Mouse (Mus musculus): ENCODE results near the gene Ltbp4. TPM values are rescaled to one million over a fixed set of nuclear protein-coding genes. Genes with fewer than 3 reads are reported as not detected.

Ltbp4 gene
- polyA plus RNA-seq (2012; rRNA removed; ENCODE audit: low replicate concordance): 133 and 135 TPM in 2 replicates

DNA sequence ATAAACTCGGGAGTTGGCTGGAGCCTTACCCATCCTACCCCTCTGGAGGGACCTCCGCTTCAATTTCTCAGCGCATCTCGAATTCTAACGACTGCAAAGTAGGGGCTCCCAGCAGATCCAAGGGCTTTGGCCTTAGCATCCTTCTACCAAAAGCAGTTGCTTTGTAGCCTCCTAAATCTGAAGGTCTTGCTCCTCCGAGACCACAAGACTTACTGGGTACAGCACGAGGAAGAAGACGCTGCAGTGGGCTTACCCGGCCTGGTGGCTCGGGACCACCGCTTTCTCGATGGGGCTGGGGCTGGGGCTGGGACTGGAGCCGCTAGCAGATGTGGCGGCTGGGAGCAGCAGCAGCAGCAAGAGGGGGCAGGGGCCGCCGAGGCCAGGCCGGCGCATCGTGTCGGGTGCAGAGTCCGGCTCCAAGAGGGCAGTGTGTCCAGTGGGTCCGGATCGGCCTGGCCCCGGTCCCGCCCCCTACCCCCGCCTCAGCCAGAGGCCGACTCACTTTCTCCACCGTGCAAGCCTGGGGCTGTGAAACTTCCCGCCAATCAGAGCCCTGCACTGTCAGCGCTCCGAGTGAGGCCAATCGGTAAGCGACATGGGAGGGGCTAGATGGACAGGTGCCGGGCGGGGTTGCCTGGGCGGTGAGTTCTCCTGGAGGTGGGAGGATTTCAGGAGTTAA is at the start of gene Ltbp4:
Ltbp4 (minus strand) TSS at position 518 of the 679 bp plus-strand sequence.

GRCm38 (mm10) chr7:27356861-27357594 is 19.5 kb upstream of the Ltbp4 start, which contains the start of gene Gm20479:
Gm20479 (minus strand) TSS chr7:27357419.

DNA sequence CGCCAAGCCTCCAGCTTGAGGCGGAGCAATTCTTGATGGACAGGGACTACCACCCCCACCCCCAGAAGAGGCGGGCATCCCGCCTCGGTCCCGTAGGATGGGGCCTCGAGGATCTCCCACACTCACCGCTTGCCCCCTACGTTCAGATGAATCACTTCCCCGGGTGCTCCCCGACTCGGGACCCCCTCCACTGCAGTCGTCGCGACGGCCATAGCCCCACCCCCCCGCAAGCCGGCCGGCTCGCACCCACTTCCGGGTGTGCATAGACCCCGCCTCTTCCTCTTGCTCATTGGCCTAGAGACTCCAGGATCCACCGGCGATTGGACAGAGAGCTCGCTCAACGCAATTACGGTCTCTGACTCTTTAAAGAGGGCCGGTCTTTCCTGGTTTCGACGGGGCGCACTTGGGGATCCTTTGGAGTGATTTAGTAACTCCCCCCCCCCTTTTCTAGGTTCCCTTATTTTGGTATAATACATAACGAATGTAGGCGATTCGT is 18.3 kb upstream of the Ltbp4 start, which contains the start of gene Shkbp1:
Shkbp1 (minus strand) TSS at position 275 of the 496 bp plus-strand sequence.

GRCm38 (mm10) chr7:27258205-27258899 is 79.1 kb downstream of the Ltbp4 start, which contains the start of gene Numbl:
Numbl (plus strand) TSS chr7:27258433.

Other genes starting within 250 kb of the Ltbp4 start
- 0.44 and 0.50 TPM in 2 replicates for gene Cyp2f2, start 217.8 kb downstream of the Ltbp4 start, polyA plus RNA-seq (2012; rRNA removed; ENCODE audit: low replicate concordance)
- gene Cyp2t4, start 184.0 kb downstream of the Ltbp4 start, polyA plus RNA-seq (2012; rRNA removed; ENCODE audit: low replicate concordance): not detected in 2 replicates
- gene Egln2, start 170.9 kb downstream of the Ltbp4 start, polyA plus RNA-seq (2012; rRNA removed; ENCODE audit: low replicate concordance): 73.0 and 128 TPM in 2 replicates
- 69.3 and 96.8 TPM in 2 replicates for gene Rab4b, start 158.8 kb downstream of the Ltbp4 start, polyA plus RNA-seq (2012; rRNA removed; ENCODE audit: low replicate concordance)
- 0.62 TPM in 1 of 2 replicates, not detected in the other for gene Gm21983, start 156.6 kb downstream of the Ltbp4 start, polyA plus RNA-seq (2012; rRNA removed; ENCODE audit: low replicate concordance)
- 0.79 and 4.3 TPM in 2 replicates for gene Mia, start 156.5 kb downstream of the Ltbp4 start, polyA plus RNA-seq (2012; rRNA removed; ENCODE audit: low replicate concordance)
- 7.4 and 7.5 TPM in 2 replicates for gene BC024978, start 141.9 kb downstream of the Ltbp4 start, polyA plus RNA-seq (2012; rRNA removed; ENCODE audit: low replicate concordance)
- gene Snrpa, start 141.4 kb downstream of the Ltbp4 start, polyA plus RNA-seq (2012; rRNA removed; ENCODE audit: low replicate concordance): 149 and 193 TPM in 2 replicates
- 15.1 and 25.8 TPM in 2 replicates for gene Itpkc, start 109.0 kb downstream of the Ltbp4 start, polyA plus RNA-seq (2012; rRNA removed; ENCODE audit: low replicate concordance)
- gene Coq8b, start 104.7 kb downstream of the Ltbp4 start, polyA plus RNA-seq (2012; rRNA removed; ENCODE audit: low replicate concordance): 46.2 and 78.2 TPM in 2 replicates
- 10.6 and 11.3 TPM in 2 replicates for gene Numbl, start 79.3 kb downstream of the Ltbp4 start, polyA plus RNA-seq (2012; rRNA removed; ENCODE audit: low replicate concordance)
- gene Shkbp1, start 18.3 kb upstream of the Ltbp4 start, polyA plus RNA-seq (2012; rRNA removed; ENCODE audit: low replicate concordance): 102 and 115 TPM in 2 replicates
- not detected in 2 replicates for gene Gm20479, start 19.7 kb upstream of the Ltbp4 start, polyA plus RNA-seq (2012; rRNA removed; ENCODE audit: low replicate concordance)
- 0.30 and 0.39 TPM in 2 replicates for gene Sptbn4, start 110.0 kb upstream of the Ltbp4 start, polyA plus RNA-seq (2012; rRNA removed; ENCODE audit: low replicate concordance)
- 87.9 and 102 TPM in 2 replicates for gene Blvrb, start 110.3 kb upstream of the Ltbp4 start, polyA plus RNA-seq (2012; rRNA removed; ENCODE audit: low replicate concordance)
- 14.9 and 16.7 TPM in 2 replicates for gene Sertad3, start 136.1 kb upstream of the Ltbp4 start, polyA plus RNA-seq (2012; rRNA removed; ENCODE audit: low replicate concordance)
- 41.7 and 97.4 TPM in 2 replicates for gene Sertad1, start 149.2 kb upstream of the Ltbp4 start, polyA plus RNA-seq (2012; rRNA removed; ENCODE audit: low replicate concordance)
- gene Prx, start 161.6 kb upstream of the Ltbp4 start, polyA plus RNA-seq (2012; rRNA removed; ENCODE audit: low replicate concordance): 0.41 and 0.70 TPM in 2 replicates
- gene Hipk4, start 185.6 kb upstream of the Ltbp4 start, polyA plus RNA-seq (2012; rRNA removed; ENCODE audit: low replicate concordance): 0.76 and 0.79 TPM in 2 replicates
- gene Pld3, start 215.5 kb upstream of the Ltbp4 start, polyA plus RNA-seq (2012; rRNA removed; ENCODE audit: low replicate concordance): 64.8 and 71.2 TPM in 2 replicates
- 15.7 and 19.1 TPM in 2 replicates for gene 2310022A10Rik, start 215.5 kb upstream of the Ltbp4 start, polyA plus RNA-seq (2012; rRNA removed; ENCODE audit: low replicate concordance)